Mouse (Mus musculus) stomach, adult 2 months (tissue): Measurements from ENCODE around the gene Rwdd2b. TPM values are rescaled to one million over a fixed set of nuclear protein-coding genes. Genes with fewer than 3 reads are reported as not detected.

Source experiments
- polyA plus RNA-seq: library from polyadenylated mRNA; depleted of rRNA; stranded (reverse); fragments of >200 nt; gene quantifications from 2 replicates; pipeline ENCODE4 v1.2.3, GENCODE M21; 2012; rRNA removed

The Rwdd2b gene
- polyA plus RNA-seq: 0.54 and 0.62 TPM in 2 replicates

DNA sequence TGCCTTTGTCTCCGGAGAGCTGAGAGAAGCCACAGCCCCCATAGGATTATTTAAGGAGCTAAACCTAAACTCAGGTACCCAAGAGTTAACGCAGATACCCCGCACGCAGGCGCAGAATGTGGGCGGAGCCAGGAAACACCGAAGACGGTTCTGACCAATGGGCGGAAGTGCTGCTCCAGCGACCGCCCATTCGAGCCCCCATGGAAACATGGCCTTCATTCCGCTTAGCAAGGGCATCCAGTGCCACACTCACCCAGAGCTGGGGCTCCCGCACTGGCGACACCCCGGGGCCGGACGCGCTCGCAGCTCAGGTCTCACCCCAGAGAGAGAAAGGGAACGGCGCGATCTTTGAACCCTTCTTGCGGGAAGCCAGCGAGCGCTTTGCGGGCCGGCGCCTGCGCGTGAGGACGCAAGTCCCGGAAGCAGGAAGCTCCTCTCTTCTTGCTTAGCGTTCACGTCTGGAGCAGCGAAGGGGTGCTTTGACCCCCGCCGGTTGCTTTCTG, at the start of gene Rwdd2b:
TSS of gene Rwdd2b (minus strand) at position 390 of the 503 bp plus-strand sequence.

DNA sequence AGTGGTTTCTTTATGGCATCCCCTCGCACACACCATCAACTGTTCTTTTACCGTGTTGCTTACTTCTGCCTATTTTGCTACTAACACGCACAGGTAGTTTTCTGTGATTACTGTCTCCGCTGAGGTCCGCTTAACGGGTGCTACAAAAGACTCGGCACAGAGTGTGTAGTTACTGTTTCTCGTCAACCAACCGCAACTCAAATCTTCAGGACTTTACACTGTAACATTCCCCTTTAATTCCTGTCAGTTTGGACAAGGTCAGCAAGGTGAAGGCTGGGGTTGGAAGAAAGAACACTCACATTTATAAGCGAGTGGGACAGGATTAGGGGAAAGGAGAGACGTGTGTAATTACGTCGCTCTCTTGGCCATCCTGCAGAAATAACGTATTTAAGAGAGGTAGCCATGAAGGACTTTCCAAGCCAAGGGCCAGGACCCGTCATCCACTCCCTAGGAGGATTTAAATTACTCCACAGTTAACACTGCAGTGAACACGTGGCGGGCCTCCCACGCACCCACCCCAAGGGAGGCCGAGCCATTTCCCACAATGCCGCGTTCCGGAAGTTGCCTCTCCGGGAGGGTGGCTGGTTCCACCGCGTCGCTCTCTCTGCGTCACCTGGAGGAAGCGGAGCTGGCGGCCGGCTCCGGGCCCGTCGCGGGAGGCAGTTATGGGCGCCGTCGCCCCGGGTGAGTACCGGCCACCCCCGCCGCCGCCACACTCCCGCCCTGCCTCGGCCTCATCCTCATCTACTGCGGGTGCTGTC, 14.2 kb upstream of the Rwdd2b start, which contains the start of gene Usp16:
TSS of gene Usp16 (plus strand) at position 285 of the 761 bp plus-strand sequence.

DNA sequence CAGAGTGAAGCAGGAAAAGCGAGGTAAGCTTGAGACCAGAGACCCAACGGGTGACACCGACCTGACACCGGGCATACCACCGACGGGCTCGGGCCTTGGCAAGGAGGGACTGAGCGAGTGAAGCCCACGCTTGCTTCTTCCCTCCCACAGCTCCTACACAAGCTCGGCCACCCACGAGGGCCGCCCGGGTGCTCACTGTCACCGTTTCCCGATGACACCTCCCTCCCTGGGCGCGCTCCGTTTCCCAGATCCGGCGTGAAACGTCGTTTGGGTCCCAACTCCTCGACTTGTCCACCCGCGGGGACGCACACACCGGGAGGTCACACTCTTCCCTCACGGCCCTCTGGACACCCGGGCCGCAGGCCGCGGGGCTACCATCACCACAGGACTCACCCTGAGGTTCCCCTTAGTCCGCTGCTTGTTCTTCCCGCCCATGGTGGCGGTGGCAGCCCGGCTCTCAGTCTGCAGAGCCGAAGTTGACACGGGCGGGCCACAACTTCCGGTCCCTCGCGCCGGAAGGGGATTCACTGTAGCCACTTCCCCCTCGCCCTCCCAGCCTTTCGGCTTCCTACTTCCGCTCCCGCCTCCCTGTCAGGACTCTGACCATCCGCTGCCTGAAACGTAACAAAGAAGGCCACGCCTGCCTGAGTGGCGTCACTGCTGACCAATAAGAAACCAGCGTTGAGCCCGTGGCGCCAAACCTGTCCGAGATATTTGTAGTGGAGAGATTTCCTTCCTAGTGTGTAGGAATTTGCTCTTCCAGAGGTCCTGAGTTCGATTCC, 8.1 kb downstream of the Rwdd2b start, which contains the start of gene Ltn1:
TSS of gene Ltn1 (minus strand) at position 580 of the 782 bp plus-strand sequence.

Other genes starting within 250 kb of the Rwdd2b start
- 1.3 and 1.4 TPM in 2 replicates for gene N6amt1, start 86.4 kb downstream of the Rwdd2b start, polyA plus RNA-seq
- 0.55 and 0.68 TPM in 2 replicates for gene Ltn1, start 8.0 kb downstream of the Rwdd2b start, polyA plus RNA-seq
- 2.9 and 3.7 TPM in 2 replicates for gene Usp16, start 14.1 kb upstream of the Rwdd2b start, polyA plus RNA-seq
- 3.8 and 4.2 TPM in 2 replicates for gene Cct8, start 55.3 kb upstream of the Rwdd2b start, polyA plus RNA-seq
- gene Map3k7cl, start 112.8 kb upstream of the Rwdd2b start, polyA plus RNA-seq: 0.41 and 0.95 TPM in 2 replicates